Mouse (Mus musculus) kidney, embryonic 14.5 days (tissue): ENCODE measurements around the gene Lrmp. TPM values are rescaled to one million over a fixed set of nuclear protein-coding genes. Genes with fewer than 3 reads are reported as not detected.
A peak's percentile ranks its signal among the peaks of the same experiment; 100 is the strongest.

Source experiments
- ATAC-seq: fragments of 200-750 bp; cut with Nextera tagmentation; 2 replicates; pipeline ENCODE4 v1.8.0; 2017; ENCODE audit warnings: moderate number of reproducible peaks, mild to moderate bottlenecking, moderate TSS enrichment, moderate library complexity; ENCODE audit not compliant: low FRiP score, low TSS enrichment
- H3K27ac ChIP-seq: fragments of 300-500 bp; sonication (generic); 2 replicates; pipeline ENCODE4 v1.5.1; 2014; ENCODE audit warnings: low read depth, mild to moderate bottlenecking, low read length, moderate library complexity, mixed read lengths
- H3K27me3 ChIP-seq: fragments of 300-500 bp; sonication (generic); 2 replicates; pipeline ENCODE4 v1.6.1; 2014; ENCODE audit warnings: mild to moderate bottlenecking, low read length; ENCODE audit not compliant: control insufficient read depth, insufficient read depth
- H3K36me3 ChIP-seq: fragments of 300-500 bp; sonication (generic); 2 replicates; pipeline ENCODE4 v1.6.1; 2014; ENCODE audit warnings: low read length, mixed read lengths; ENCODE audit not compliant: control insufficient read depth, insufficient read depth
- H3K4me1 ChIP-seq: fragments of 300-500 bp; sonication (generic); 2 replicates; pipeline ENCODE4 v1.6.1; 2014; ENCODE audit warnings: low read length, mixed read lengths; ENCODE audit not compliant: control insufficient read depth, insufficient read depth
- H3K4me2 ChIP-seq: fragments of 300-500 bp; sonication (generic); replicated peaks from 2 replicates; pipeline ENCODE4 v1.6.1; 2014; ENCODE audit warnings: low read depth, mild to moderate bottlenecking, low read length
- H3K4me3 ChIP-seq: fragments of 300-500 bp; sonication (generic); 2 replicates; pipeline ENCODE4 v1.5.1; 2014; ENCODE audit warnings: mild to moderate bottlenecking, low read length
- H3K9ac ChIP-seq: fragments of 300-500 bp; sonication (generic); 2 replicates; pipeline ENCODE4 v1.6.1; 2014; ENCODE audit warnings: low read depth, mild to moderate bottlenecking, low read length, moderate library complexity
- H3K9me3 ChIP-seq: fragments of 300-500 bp; sonication (generic); 2 replicates; pipeline ENCODE4 v1.6.1; 2016; ENCODE audit warnings: low read length; ENCODE audit not compliant: control insufficient read depth
- WGBS: fragments of 180-500 bp; shearing (Covaris S2); extraction: QIAGEN DNeasy Blood & Tissue Kit; methylation state at CpG from one replicate; pipeline ENCODE4 v1.1.7; 2014; 5-methylcytosine and 5-hydroxymethylcytosine counted together
- polyA plus RNA-seq: library from polyadenylated mRNA; unstranded; fragments of >200 nt; fragmentation: Nextera tagmentation; extraction: Ambion mirVana; gene quantifications from 2 replicates; pipeline ENCODE4 v1.2.1, GENCODE M21; 2014

The Lrmp gene
- polyA plus RNA-seq, result 1.0 and 1.3 TPM in 2 replicates

- 75% methylated on average over 6 of the region's 6 CpGs for WGBS
- H3K4me1 ChIP-seq, result peaks cover 6% of the 10 kb centered on the region; the same call in 1 of the 2 replicates
- H3K36me3 ChIP-seq, result no peaks in the 10 kb centered on the region
- no peak within 1 kb of the TSS for H3K4me3 ChIP-seq
- H3K27me3 ChIP-seq, result no peaks in the 10 kb centered on the region
- H3K27ac ChIP-seq, result no peak within 1 kb of the TSS
- H3K4me2 ChIP-seq, result 0 out of 2 replicates have a peak within 1 kb of the TSS, but pooled peaks have one; percentile 8
- 0 out of 2 replicates have a peak within 1 kb of the TSS, but pooled peaks have one; percentile 28 for H3K9ac ChIP-seq
- H3K9me3 ChIP-seq, result no peaks in the 10 kb centered on the region
- no peak for ATAC-seq
Measured at GRCm38 (mm10) chr6:145115476-145116097, at the start of gene Lrmp. Gene Lrmp, plus strand, starts transcription at chr6:145115653.

GRCm38 (mm10) chr6:145066416-145066815 is 49.0 kb upstream of the Lrmp start:
- no peak for ATAC-seq
- Histone ChIP-seq H3K36me3 (no peaks in the 10 kb centered on the region), H3K4me2 (no peak overlapping the region), H3K27me3 (no peaks in the 10 kb centered on the region), H3K4me1 (no peaks in the 10 kb centered on the region), H3K9me3 (no peaks in the 10 kb centered on the region), H3K9ac (no peak overlapping the region), H3K27ac (no peak overlapping the region), H3K4me3 (no peak overlapping the region)
- 61% methylated on average over 6 of the region's 6 CpGs for WGBS

DNA sequence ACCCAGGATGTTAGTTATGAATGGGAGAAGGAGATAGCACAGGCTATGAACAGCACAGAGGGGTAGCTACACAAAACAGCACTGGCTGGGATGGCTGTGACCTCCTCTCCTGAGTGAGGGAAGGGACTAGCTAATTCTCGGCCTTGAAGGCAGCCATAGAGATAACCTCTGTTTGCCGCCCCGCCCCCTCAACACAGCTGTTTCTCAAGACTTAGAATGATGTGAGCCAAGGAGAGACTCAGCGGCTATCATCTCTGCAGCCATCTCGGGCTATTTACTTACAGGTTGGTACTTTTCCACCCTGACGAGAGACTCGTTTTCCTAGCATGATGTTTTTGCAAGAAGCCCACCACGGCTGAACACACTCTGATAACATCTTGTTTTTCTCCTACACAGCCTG is 47.8 kb upstream of the Lrmp start:
- Histone ChIP-seq H3K4me2 (no peak overlapping the region), H3K9me3 (no peaks in the 10 kb centered on the region), H3K4me3 (no peak overlapping the region), H3K4me1 (no peaks in the 10 kb centered on the region), H3K9ac (no peak overlapping the region), H3K27me3 (no peaks in the 10 kb centered on the region), H3K36me3 (no peaks in the 10 kb centered on the region), H3K27ac (no peak overlapping the region)
- 77% methylated on average over 8 of the region's 8 CpGs for WGBS
- 0 out of 2 replicates have a peak, but pooled peaks have one; percentile 35 for ATAC-seq

- H3K9ac ChIP-seq, result no peak overlapping the region
- no peak overlapping the region for H3K27ac ChIP-seq
- H3K4me3 ChIP-seq, result no peak overlapping the region
- H3K9me3 ChIP-seq, result no peaks in the 10 kb centered on the region
- H3K27me3 ChIP-seq, result no peaks in the 10 kb centered on the region
- H3K36me3 ChIP-seq, result no peaks in the 10 kb centered on the region
- no peaks in the 10 kb centered on the region for H3K4me1 ChIP-seq
- 92% methylated on average over 7 of the region's 7 CpGs for WGBS
- no peak overlapping the region for H3K4me2 ChIP-seq
- no peak for ATAC-seq
Measured at GRCm38 (mm10) chr6:145069397-145069796, 46.1 kb upstream of the Lrmp start.

DNA sequence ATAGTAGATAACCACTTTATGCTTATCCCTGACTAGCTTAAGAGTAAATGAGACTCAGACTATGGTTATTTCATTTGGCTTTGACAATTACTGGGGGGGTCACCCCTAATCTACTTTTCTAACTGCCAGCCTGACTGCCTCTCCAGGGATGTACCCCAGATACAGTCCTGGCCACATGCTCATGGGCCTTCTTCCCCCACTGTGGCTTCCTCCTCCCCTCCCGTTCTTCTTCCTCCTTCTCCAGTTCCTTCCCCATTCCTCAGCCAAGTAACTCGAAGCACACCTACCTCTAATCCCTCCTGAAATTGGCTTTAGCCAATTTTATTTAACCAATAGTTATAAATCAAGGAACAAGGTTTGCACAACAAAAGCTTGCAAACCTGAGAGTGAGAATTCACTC is 45.5 kb upstream of the Lrmp start:
- H3K27me3 ChIP-seq, result no peaks in the 10 kb centered on the region
- H3K27ac ChIP-seq, result no peak overlapping the region
- no peak overlapping the region for H3K4me3 ChIP-seq
- H3K36me3 ChIP-seq, result no peaks in the 10 kb centered on the region
- H3K4me2 ChIP-seq, result no peak overlapping the region
- no peak for ATAC-seq
- WGBS, result 72% methylated on average over 2 of the region's 2 CpGs
- H3K4me1 ChIP-seq, result no peaks in the 10 kb centered on the region
- H3K9ac ChIP-seq, result no peak overlapping the region
- no peaks in the 10 kb centered on the region for H3K9me3 ChIP-seq

DNA sequence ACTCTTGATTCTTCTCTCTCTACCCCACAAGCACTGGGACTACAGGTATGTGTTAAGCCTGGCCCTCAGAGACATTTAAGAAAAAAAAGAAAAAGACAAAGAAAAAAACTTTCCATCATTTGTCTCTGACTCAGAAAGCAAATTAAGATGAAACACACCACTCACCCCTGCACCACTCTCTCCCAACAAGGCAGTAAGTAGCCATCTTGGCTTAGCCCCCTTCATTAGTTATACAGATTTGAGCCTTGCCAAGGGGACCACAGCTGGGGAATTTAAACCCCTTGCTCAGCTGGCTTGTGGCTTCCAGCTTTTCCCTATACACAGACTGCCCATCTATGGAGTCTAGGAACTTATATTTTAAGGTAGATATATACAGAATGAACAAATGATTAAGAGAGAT is 41.0 kb upstream of the Lrmp start:
- Histone ChIP-seq H3K9ac (no peak overlapping the region), H3K4me2 (no peak overlapping the region), H3K27me3 (no peaks in the 10 kb centered on the region), H3K27ac (no peak overlapping the region), H3K4me1 (no peaks in the 10 kb centered on the region), H3K9me3 (no peaks in the 10 kb centered on the region), H3K4me3 (no peak overlapping the region), H3K36me3 (no peaks in the 10 kb centered on the region)
- no peak for ATAC-seq

- WGBS, result under 1% methylated on average over 20 of the region's 20 CpGs
- no peak for ATAC-seq
- peak overlapping the region; percentile 45; the same call in 1 of the 2 replicates for H3K9ac ChIP-seq
Measured at GRCm38 (mm10) chr6:145075088-145075547, 40.3 kb upstream of the Lrmp start.

GRCm38 (mm10) chr6:145075548-145076224 is 39.8 kb upstream of the Lrmp start, which contains the start of gene Bcat1:
Gene Bcat1, minus strand, starts transcription at chr6:145076184.
- Histone ChIP-seq H3K36me3 (no peaks in the 10 kb centered on the region), H3K27me3 (no peaks in the 10 kb centered on the region), H3K4me1 (no peaks in the 10 kb centered on the region), H3K27ac (no peak within 1 kb of the TSS), H3K4me2 (peak within 1 kb of the TSS; percentile 91), H3K4me3 (peak within 1 kb of the TSS; percentile 51), H3K9ac (peak within 1 kb of the TSS; percentile 45; the same call in 1 of the 2 replicates), H3K9me3 (no peaks in the 10 kb centered on the region)
- under 1% methylated on average over 39 of the region's 39 CpGs for WGBS
- ATAC-seq, result peak; percentile 91

More at GRCm38 (mm10) chr6:145075088-145075547, 40.3 kb upstream of the Lrmp start:
- no peaks in the 10 kb centered on the region for H3K9me3 ChIP-seq
- H3K4me3 ChIP-seq, result peak overlapping the region; percentile 51
- H3K27me3 ChIP-seq, result no peaks in the 10 kb centered on the region
- H3K4me2 ChIP-seq, result peak overlapping the region; percentile 91
- no peaks in the 10 kb centered on the region for H3K4me1 ChIP-seq
- no peaks in the 10 kb centered on the region for H3K36me3 ChIP-seq
- H3K27ac ChIP-seq, result no peak overlapping the region

DNA sequence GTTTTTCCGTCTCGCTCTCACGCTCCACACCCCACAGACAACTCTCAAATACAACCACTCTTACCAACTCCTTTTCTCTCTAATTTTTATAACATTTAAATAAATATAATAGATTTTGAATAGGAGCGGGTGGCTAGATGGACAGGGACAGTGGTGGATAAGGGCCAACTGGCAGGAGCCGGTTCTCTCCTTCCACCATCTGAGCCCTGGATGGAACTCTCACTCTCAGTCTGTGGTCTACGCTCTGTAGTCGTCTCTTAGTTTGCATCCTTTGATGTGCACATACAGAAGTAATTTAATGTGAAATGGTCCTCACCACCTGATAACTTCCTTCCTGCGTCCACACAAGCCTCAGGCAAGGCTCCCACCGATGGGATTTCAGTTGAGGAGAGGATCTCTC is 39.2 kb upstream of the Lrmp start:
- ATAC-seq, result no peak

More for the DNA sequence above, 39.2 kb upstream of the Lrmp start:
- Histone ChIP-seq H3K4me2 (peak overlapping the region; percentile 91), H3K4me1 (no peaks in the 10 kb centered on the region), H3K9ac (no peak overlapping the region), H3K27ac (no peak overlapping the region), H3K36me3 (no peaks in the 10 kb centered on the region), H3K27me3 (no peaks in the 10 kb centered on the region), H3K4me3 (peak overlapping the region; percentile 51), H3K9me3 (no peaks in the 10 kb centered on the region)
- WGBS, result 13% methylated on average over 9 of the region's 9 CpGs
